16 mouse cellular contexts compared by ENCODE assay signal in the genomic region with DNA sequence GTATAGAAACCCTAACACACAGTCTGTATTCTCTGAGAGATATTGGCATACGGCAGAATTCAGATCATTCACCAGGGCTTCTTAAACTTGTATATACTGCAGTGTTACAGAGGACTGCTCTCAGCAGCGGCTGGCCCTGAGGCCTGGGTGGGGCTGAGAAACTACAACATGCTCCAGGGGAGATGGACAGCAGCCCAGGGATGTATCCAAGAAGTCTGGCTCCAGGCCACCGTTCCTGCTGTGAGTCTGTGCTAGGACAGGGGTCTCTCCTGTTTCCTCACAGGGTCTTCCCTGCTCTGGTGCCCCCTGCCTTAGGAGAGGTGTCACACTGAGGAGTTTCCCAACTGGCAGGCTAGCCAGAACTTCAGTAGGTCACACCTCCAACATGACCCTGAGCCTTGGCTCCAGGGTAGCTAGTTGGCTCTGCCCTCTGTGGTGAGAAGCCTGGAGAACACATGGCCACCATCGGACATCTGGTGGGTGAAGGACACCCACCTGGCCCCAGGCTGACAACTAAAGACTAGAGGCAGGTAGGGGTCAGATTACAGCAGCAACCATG.
"Had no signal": no experiment of that assay in that cellular context is flagged by ENCODE, and none has a peak within 500 bp of the region (broad histone marks: within the 10 kb centered on the region; RNA-seq: fewer than 3 reads in every experiment).

No protein-coding gene starts in this region.

- H3K27me3 ChIP-seq: limb, embryonic 15.5 days; liver, embryonic 12.5 days; neural tube, embryonic 15.5 days had no signal

- H3K4me3 ChIP-seq: limb, embryonic 15.5 days; liver, embryonic 12.5 days; myocyte; neural tube, embryonic 15.5 days had no signal

- H3K36me3 ChIP-seq: limb, embryonic 15.5 days; neural tube, embryonic 15.5 days had no signal

- H3K9me3 ChIP-seq: limb, embryonic 15.5 days; liver, embryonic 12.5 days; neural tube, embryonic 15.5 days had no signal

- H3K9ac ChIP-seq: limb, embryonic 15.5 days; liver, embryonic 12.5 days; lung, embryonic 14.5 days; neural tube, embryonic 15.5 days had no signal

- DNase-seq: kidney, adult 11 months; kidney, adult 9 months; kidney, postnatal 36 days; layer of hippocampus, adult 9-11 months; layer of hippocampus, postnatal 36 days; lung, embryonic 14.5 days; lung, postnatal 14 days; midbrain, embryonic 14.5 days; right cerebral cortex, adult 18-20 months; right cerebral cortex, postnatal 25 days; thymus, postnatal 4 days had no signal

- ATAC-seq: liver, embryonic 12.5 days had no signal

- H3K4me1 ChIP-seq: liver, embryonic 12.5 days; neural tube, embryonic 15.5 days had no signal

- H3K27ac ChIP-seq: kidney, postnatal 0 days; liver, embryonic 12.5 days; neural tube, embryonic 15.5 days had no signal

- H3K4me2 ChIP-seq: limb, embryonic 15.5 days; liver, embryonic 12.5 days; lung, embryonic 14.5 days; neural tube, embryonic 15.5 days had no signal
